Mouse (Mus musculus): ENCODE measurements at regions not wholly inside any gene's neighbourhood (a gene's known extent, or its start where the extent isn't known, plus 50 kb on each side); places are given as distances from the start of the nearest gene placed in this dataset.

DNA sequence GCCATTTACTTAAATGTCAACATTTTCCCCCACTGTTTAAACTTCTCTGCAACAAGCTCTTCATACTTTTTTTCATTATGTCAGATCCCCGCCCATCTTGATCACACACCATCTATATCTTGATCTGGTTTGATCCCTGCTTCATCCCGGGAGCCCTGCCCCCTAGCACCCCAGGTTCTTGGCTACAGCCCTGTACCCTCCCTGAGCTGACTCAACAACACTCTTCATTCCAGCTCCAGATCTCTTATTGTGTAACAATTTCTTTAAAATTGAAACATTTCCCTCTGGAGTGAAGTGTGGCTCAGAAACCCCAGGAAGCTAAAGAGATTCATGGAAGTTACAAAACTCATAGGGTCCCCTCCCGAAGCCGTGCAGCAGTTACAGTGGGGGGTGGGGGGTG lies 126.2 kb upstream of the Mast4 start:
- peak; percentile 65 for DNase-seq

DNA sequence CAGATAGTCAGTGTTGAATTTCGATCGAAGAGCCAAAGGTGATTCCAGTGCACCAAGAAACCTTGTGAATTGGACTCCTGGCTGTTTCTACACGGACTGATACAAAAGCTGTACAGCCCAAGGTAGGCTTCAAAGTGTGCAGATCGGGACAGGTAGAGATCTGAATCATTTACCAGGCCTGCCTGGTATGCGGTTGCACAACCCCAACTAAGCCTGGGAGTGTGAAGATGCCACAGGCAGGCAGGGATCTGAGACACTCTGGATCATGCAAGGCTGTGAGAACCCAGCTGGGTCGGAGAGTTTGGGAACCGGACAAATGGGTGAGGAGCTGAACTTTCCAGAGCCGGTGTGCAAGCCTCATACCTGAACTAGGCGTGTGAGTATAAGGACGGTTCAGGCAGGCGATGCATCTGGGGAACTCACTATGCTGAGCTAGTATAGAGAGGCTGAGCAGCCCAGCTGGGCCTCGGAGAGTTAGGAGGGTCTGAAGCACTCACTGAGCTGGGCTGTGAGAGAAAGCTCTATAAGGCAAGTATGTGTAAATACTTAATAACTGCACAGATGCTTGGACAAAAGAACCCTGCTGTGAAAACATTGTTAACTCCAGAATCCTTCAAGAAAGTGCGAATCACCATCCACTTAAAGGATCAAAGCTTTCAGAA lies 125.3 kb upstream of the Mast4 start:
- DNase-seq = peak; percentile 76

DNA sequence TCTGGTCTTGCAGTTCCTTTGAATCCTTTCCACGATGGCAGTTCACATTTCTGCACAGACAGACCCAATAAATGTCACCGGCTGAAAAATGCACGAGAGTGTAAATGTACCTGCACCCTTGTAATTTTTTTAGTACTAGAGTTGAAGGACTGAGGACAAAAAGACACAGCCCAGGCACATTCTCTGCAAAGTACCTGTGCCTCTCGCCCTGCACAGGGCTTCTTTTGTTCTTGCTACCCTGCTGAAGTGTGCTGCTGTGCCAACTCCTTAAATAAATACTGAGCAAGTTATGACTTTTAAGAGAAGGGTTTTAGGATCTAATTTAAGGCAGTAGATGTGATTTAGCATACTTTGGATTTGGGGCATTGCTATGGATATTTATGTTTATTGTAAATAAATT lies 118.5 kb upstream of the Mast4 start:
- peak; percentile 27 for DNase-seq

- DNase-seq = peak; percentile 89
Observed at GRCm38 (mm10) chr13:103430589-103430988, 96.3 kb upstream of the Mast4 start.

GRCm38 (mm10) chr13:103424011-103424410 lies 89.7 kb upstream of the Mast4 start:
- peak; percentile 80 for DNase-seq

GRCm38 (mm10) chr13:103423417-103423816 lies 89.1 kb upstream of the Mast4 start:
- DNase-seq = peak; percentile 92

GRCm38 (mm10) chr13:103422997-103423396 lies 88.7 kb upstream of the Mast4 start:
- peak; percentile 54 for DNase-seq

GRCm38 (mm10) chr13:103419146-103419545 lies 84.8 kb upstream of the Mast4 start:
- peak; percentile 27 for DNase-seq

GRCm38 (mm10) chr13:103417256-103417655 lies 83.0 kb upstream of the Mast4 start:
- DNase-seq = peak; percentile 91

DNA sequence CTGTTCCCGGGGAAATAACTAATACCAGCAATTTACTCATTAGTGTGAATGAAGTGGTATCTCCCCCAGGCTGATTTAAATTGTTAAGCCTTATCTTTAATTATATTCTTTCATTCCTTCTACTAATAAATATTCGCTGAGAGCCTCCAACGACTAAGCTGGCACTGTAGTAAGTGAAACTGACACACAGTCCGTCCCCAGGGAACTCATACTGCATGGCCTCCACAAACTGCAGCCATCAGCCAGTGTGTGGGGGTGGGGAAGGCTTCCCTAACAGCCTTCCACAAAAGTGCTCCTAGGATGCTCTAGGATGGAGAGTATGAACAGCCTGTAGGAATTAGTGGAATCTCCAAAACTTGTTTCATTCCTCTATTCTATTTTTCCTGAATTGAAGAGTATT lies 81.0 kb upstream of the Mast4 start:
- DNase-seq = peak; percentile 48

DNA sequence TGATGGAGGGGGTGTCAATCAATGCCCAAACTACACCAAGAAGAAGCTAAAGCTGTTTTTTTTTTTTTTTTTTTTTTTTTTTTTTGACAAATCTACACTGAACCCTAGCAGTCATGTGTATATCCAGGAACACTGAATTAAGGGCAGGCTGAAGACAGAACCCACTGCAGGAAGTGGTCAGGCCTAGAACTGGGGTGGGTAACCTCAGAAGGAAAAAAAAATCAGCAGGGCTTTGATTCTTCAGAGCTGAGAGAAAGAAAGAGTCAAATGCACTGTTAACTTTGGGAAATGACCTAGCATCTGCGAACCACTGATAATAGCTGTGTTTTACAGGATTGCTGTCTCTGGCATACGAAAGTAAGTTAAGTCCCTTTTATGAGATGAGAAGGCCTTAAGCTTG lies 78.3 kb upstream of the Mast4 start:
- DNase-seq = no peak

- DNase-seq = peak; percentile 81
Observed at GRCm38 (mm10) chr13:103409286-103409685, 75.0 kb upstream of the Mast4 start.

- DNase-seq = peak; percentile 90
Observed at GRCm38 (mm10) chr13:103396526-103397020, 62.3 kb upstream of the Mast4 start.

- DNase-seq = peak; percentile 68
Observed at GRCm38 (mm10) chr13:103396099-103396498, 61.8 kb upstream of the Mast4 start.

DNA sequence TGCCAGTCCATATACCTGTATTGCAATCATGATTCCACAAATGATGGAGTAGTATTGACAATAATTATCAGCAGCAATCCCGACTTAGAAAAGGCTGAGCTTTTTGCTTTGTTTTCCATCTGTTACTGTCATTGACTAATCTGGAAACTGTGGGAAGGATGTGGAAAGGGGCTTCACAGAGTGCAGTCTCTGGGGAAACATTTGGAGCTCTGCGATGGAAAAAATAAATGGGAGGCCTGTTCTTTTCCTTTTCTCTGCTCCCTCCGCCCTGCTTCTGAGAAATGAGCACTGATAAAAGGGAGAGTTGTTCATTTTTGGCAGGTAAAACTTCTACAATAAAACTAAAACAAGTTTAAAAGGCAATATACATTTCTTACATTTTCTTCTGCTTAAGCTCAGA lies 58.3 kb upstream of the Mast4 start:
- peak; percentile 94 for DNase-seq

DNA sequence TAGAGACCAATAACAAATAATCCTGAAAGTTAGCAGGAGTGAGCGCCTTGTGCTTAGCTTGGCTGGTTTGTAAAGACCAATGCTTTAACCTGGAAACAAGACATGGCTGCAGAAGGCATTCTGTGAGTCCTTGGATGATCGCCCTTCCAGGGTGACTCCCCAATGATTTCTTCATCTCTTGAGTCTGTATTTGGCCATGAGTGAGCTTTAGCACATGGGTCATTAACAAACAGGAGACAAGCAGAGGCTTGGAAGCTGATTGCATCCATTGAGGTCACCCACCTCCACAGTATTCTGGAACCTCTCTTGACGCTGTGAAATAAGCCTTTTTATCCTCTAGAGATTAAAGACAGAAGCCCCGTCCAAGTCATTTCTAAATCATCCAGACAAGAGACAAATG lies 57.1 kb upstream of the Mast4 start:
- peak; percentile 90 for DNase-seq

DNA sequence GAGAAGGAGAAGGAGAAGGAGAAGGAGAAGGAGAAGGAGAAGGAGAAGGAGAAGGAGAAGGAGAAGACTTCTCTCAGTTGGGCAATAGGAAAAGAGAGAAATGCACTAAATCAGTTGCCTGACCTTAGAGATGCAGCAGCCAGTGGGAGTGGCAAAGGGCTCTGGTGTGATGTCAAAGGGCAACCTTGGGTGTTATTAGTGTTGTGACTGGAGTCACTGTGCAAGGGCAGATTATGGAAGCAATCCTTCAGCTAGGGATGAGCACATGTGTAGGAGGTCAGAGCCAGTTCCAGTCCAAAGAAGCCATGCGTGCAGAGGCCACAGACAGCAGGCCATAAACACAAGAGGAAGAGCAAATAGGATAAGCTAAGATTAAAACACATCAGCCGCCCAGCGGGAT lies 56.7 kb upstream of the Mast4 start:
- DNase-seq = peak; percentile 87

- peak; percentile 84 for DNase-seq
Observed at GRCm38 (mm10) chr13:103386948-103387347, 52.7 kb upstream of the Mast4 start.
